Mouse (Mus musculus): ENCODE data around the gene Relch.

Gene Relch

DNA sequence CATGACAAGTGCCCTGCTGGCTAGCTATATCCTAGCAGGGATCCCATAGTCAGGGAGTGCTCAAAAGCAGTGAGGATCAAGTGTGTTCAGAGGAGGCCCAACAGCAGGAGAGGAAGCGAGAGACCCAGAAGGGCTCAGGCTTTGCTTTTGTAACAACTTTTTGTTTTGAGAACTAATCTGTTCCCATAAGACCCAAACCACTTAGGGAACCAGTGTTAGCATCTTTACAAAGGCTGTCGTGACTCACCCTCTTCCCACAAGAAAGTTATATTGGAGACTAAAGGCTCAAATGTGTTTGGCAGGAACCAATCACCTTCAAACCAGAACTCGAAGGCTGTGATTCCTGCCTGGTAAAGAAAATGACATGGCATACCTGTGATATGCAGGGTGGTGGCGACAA is 132.0 kb downstream of the Relch start:
- no peak for DNase-seq (ENCODE audit: low spot score in 2 of 2)

GRCm38 (mm10) chr1:105800570-105800969 is 136.9 kb downstream of the Relch start:
- DNase-seq (ENCODE audit: low spot score in 2 of 2) = no peak

GRCm38 (mm10) chr1:105801252-105801651 is 137.6 kb downstream of the Relch start:
- DNase-seq (ENCODE audit: low spot score in 2 of 2) = no peak

DNA sequence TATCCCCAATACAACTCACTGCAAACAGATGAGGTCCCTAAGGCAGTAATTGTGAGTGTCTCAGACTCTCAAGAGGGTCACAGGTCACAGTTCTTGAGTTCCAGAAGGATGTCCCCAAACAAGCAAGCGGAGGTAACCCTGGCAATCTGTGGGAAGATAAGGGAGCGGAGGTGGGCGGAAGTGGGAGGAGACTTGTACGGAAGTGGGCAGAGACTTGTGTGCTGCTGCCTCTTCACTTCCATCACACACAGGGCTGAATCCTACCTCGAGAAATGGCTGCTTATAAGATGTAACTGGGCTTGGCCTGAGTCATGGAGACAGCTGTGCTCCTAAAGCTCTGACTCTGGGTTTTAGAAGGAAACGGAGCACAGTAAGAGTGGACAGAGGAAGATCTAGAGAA is 139.3 kb downstream of the Relch start:
- DNase-seq (ENCODE audit: low spot score in 2 of 2) = no peak

- no peak for DNase-seq (ENCODE audit: low spot score in 2 of 2)
These were observed 140.6 kb downstream of the Relch start for GRCm38 (mm10) chr1:105804285-105804684.
